Mouse (Mus musculus): ENCODE measurements around the gene Stard8. TPM values are rescaled to one million over a fixed set of nuclear protein-coding genes. Genes with fewer than 3 reads are reported as not detected.

The Stard8 gene
- polyA plus RNA-seq, 1 experiment: 0.04 TPM

GRCm38 (mm10) chrX:99054512-99054911 is 51.5 kb downstream of the Stard8 start:
- no peaks in the 10 kb centered on the region for H3K4me1 ChIP-seq (ENCODE audit: control insufficient read depth)
- peaks cover 6% of the 10 kb centered on the region for H3K27me3 ChIP-seq (ENCODE audit: control insufficient read depth)
- no peaks in the 10 kb centered on the region for H3K9me3 ChIP-seq (ENCODE audit: control insufficient read depth, low read length)
- no peak for TF ChIP-seq TAL1 (IDR thresholded peaks at IDR 0.05; ENCODE audit: low read length)
- TF ChIP-seq GATA1 (IDR thresholded peaks at IDR 0.05; ENCODE audit: low read length): no peak
- H3K36me3 ChIP-seq (ENCODE audit: control insufficient read depth): no peaks in the 10 kb centered on the region
- no peak overlapping the region for H3K4me3 ChIP-seq (replicated peaks)

- Histone ChIP-seq H3K4me3 (replicated peaks) (no peak overlapping the region), H3K27me3 (ENCODE audit: control insufficient read depth) (peaks cover 4% of the 10 kb centered on the region; the same call in 1 of the 2 replicates), H3K36me3 (ENCODE audit: control insufficient read depth) (no peaks in the 10 kb centered on the region), H3K9me3 (ENCODE audit: control insufficient read depth, low read length) (no peaks in the 10 kb centered on the region), H3K4me1 (ENCODE audit: control insufficient read depth) (no peaks in the 10 kb centered on the region)
- TF ChIP-seq GATA1 (IDR thresholded peaks at IDR 0.05; ENCODE audit: low read length) (no peak), TAL1 (IDR thresholded peaks at IDR 0.05; ENCODE audit: low read length) (no peak)
Observed at GRCm38 (mm10) chrX:99057772-99058440, 54.9 kb downstream of the Stard8 start.

GRCm38 (mm10) chrX:99059119-99059518 is 56.1 kb downstream of the Stard8 start:
- Histone ChIP-seq H3K4me3 (replicated peaks) (no peak overlapping the region), H3K27me3 (ENCODE audit: control insufficient read depth) (peaks cover 4% of the 10 kb centered on the region; the same call in 1 of the 2 replicates), H3K36me3 (ENCODE audit: control insufficient read depth) (no peaks in the 10 kb centered on the region), H3K4me1 (ENCODE audit: control insufficient read depth) (no peaks in the 10 kb centered on the region), H3K9me3 (ENCODE audit: control insufficient read depth, low read length) (no peaks in the 10 kb centered on the region)
- TF ChIP-seq TAL1 (IDR thresholded peaks at IDR 0.05; ENCODE audit: low read length) (no peak), GATA1 (IDR thresholded peaks at IDR 0.05; ENCODE audit: low read length) (no peak)

GRCm38 (mm10) chrX:99065582-99065981 is 62.5 kb downstream of the Stard8 start:
- H3K9me3 ChIP-seq (ENCODE audit: control insufficient read depth, low read length): no peaks in the 10 kb centered on the region
- peaks cover 4% of the 10 kb centered on the region; the same call in 1 of the 2 replicates for H3K27me3 ChIP-seq (ENCODE audit: control insufficient read depth)
- H3K4me3 ChIP-seq (replicated peaks): no peak overlapping the region
- no peaks in the 10 kb centered on the region for H3K4me1 ChIP-seq (ENCODE audit: control insufficient read depth)
- no peaks in the 10 kb centered on the region for H3K36me3 ChIP-seq (ENCODE audit: control insufficient read depth)
- no peak for TF ChIP-seq GATA1 (IDR thresholded peaks at IDR 0.05; ENCODE audit: low read length)
- TF ChIP-seq TAL1 (IDR thresholded peaks at IDR 0.05; ENCODE audit: low read length): no peak

- no peaks in the 10 kb centered on the region for H3K9me3 ChIP-seq (ENCODE audit: control insufficient read depth, low read length)
- TF ChIP-seq GATA1 (IDR thresholded peaks at IDR 0.05; ENCODE audit: low read length) (no peak), TAL1 (IDR thresholded peaks at IDR 0.05; ENCODE audit: low read length) (no peak)
- peaks cover 4% of the 10 kb centered on the region; the same call in 1 of the 2 replicates for H3K27me3 ChIP-seq (ENCODE audit: control insufficient read depth)
- H3K4me1 ChIP-seq (ENCODE audit: control insufficient read depth): no peaks in the 10 kb centered on the region
- H3K36me3 ChIP-seq (ENCODE audit: control insufficient read depth): no peaks in the 10 kb centered on the region
- H3K4me3 ChIP-seq (replicated peaks): no peak overlapping the region
Observed at GRCm38 (mm10) chrX:99066550-99066949, 63.5 kb downstream of the Stard8 start.

GRCm38 (mm10) chrX:99067232-99067631 is 64.2 kb downstream of the Stard8 start:
- Histone ChIP-seq H3K4me3 (replicated peaks) (no peak overlapping the region), H3K27me3 (ENCODE audit: control insufficient read depth) (peaks cover 4% of the 10 kb centered on the region; the same call in 1 of the 2 replicates), H3K4me1 (ENCODE audit: control insufficient read depth) (no peaks in the 10 kb centered on the region), H3K36me3 (ENCODE audit: control insufficient read depth) (no peaks in the 10 kb centered on the region), H3K9me3 (ENCODE audit: control insufficient read depth, low read length) (no peaks in the 10 kb centered on the region)
- TF ChIP-seq GATA1 (IDR thresholded peaks at IDR 0.05; ENCODE audit: low read length) (no peak), TAL1 (IDR thresholded peaks at IDR 0.05; ENCODE audit: low read length) (no peak)

GRCm38 (mm10) chrX:99067671-99068151 is 64.7 kb downstream of the Stard8 start:
- H3K4me1 ChIP-seq (ENCODE audit: control insufficient read depth): no peaks in the 10 kb centered on the region
- no peak overlapping the region for H3K4me3 ChIP-seq (replicated peaks)
- H3K27me3 ChIP-seq (ENCODE audit: control insufficient read depth): peaks cover 7% of the 10 kb centered on the region; the same call in 1 of the 2 replicates
- H3K9me3 ChIP-seq (ENCODE audit: control insufficient read depth, low read length): no peaks in the 10 kb centered on the region
- TF ChIP-seq GATA1 (IDR thresholded peaks at IDR 0.05; ENCODE audit: low read length): no peak
- no peak for TF ChIP-seq TAL1 (IDR thresholded peaks at IDR 0.05; ENCODE audit: low read length)
- no peaks in the 10 kb centered on the region for H3K36me3 ChIP-seq (ENCODE audit: control insufficient read depth)

GRCm38 (mm10) chrX:99071188-99071587 is 68.1 kb downstream of the Stard8 start:
- peaks cover 6% of the 10 kb centered on the region; the same call in 1 of the 2 replicates for H3K27me3 ChIP-seq (ENCODE audit: control insufficient read depth)
- no peaks in the 10 kb centered on the region for H3K4me1 ChIP-seq (ENCODE audit: control insufficient read depth)
- no peaks in the 10 kb centered on the region for H3K36me3 ChIP-seq (ENCODE audit: control insufficient read depth)
- no peaks in the 10 kb centered on the region for H3K9me3 ChIP-seq (ENCODE audit: control insufficient read depth, low read length)
- TF ChIP-seq GATA1 (IDR thresholded peaks at IDR 0.05; ENCODE audit: low read length): no peak
- TF ChIP-seq TAL1 (IDR thresholded peaks at IDR 0.05; ENCODE audit: low read length): no peak
- no peak overlapping the region for H3K4me3 ChIP-seq (replicated peaks)

- Histone ChIP-seq H3K27me3 (ENCODE audit: control insufficient read depth) (peaks cover 3% of the 10 kb centered on the region; the same call in 1 of the 2 replicates), H3K36me3 (ENCODE audit: control insufficient read depth) (no peaks in the 10 kb centered on the region), H3K4me3 (replicated peaks) (no peak overlapping the region), H3K9me3 (ENCODE audit: control insufficient read depth, low read length) (no peaks in the 10 kb centered on the region), H3K4me1 (ENCODE audit: control insufficient read depth) (no peaks in the 10 kb centered on the region)
- TF ChIP-seq GATA1 (IDR thresholded peaks at IDR 0.05; ENCODE audit: low read length): no peak
- TF ChIP-seq TAL1 (IDR thresholded peaks at IDR 0.05; ENCODE audit: low read length): no peak
Observed at GRCm38 (mm10) chrX:99072596-99072995, 69.5 kb downstream of the Stard8 start.

Data from erythroblast, embryonic 14.5 days (primary cell).